Mouse (Mus musculus): ENCODE measurements around the gene Gm5089.

DNA sequence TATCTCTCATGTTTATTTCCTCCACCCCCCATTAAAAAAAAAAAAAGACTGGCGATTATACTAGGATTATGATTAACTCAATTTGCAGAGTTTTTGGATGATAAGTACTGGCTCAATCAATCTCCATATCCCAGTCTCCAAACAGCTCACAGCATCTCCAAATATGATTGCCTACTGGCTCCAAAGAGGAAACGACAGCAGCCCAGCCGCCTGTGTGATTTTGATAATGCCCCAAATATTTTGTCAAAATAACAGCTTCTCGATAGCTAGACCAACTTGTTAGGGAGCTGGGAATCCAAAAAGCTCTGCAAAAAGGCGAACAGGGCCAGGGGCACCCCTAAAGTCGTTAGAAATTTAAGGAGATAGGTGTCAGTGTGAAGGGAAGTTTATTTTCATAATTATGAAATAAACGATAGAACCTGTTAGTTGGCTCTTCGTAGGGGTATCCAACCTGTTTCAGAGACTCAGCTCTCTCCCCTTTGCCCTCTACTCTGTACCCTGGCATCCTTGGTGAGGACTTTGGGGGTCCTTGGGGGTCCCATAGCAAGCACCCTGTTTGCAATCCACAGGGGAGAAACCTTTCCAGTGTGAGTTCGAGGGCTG lies 27.2 kb upstream of the Gm5089 start:
- TF ChIP-seq POLR2A (IDR thresholded peaks at IDR 0.05; ENCODE audit: low read depth, low read length) (no peak), CTCF (conservative IDR thresholded peaks at IDR 0.05; ENCODE audit: insufficient read depth, insufficient read length, low read depth, low read length) (no peak)

Measured in kidney, adult 2 months (tissue).